Mouse (Mus musculus): ENCODE results near the gene Rab5c. TPM values are rescaled to one million over a fixed set of nuclear protein-coding genes. Genes with fewer than 3 reads are reported as not detected.

The Rab5c gene
- polyA plus RNA-seq, 1 experiment from 2014 or later, result 142 TPM

- DNase-seq (ENCODE audit: low spot score), result no peak
- H3K27ac ChIP-seq (ENCODE audit: low read depth, low read length), result no peak overlapping the region
- no peak overlapping the region for H3K4me2 ChIP-seq (ENCODE audit: low read length)
- H3K4me1 ChIP-seq (ENCODE audit: control insufficient read depth, insufficient read depth, low read length), result no peaks in the 10 kb centered on the region
- 90% methylated on average over 6 of the region's 6 CpGs for WGBS
- peaks cover 18% of the 10 kb centered on the region; the same call in 1 of the 2 replicates for H3K36me3 ChIP-seq (ENCODE audit: control insufficient read depth, insufficient read depth, low read length)
- no peak for ATAC-seq
- no peak overlapping the region for H3K9ac ChIP-seq (ENCODE audit: low read length)
- H3K27me3 ChIP-seq (replicated peaks; ENCODE audit: control insufficient read depth, insufficient read depth, low read length), result no peaks in the 10 kb centered on the region
- H3K4me3 ChIP-seq (ENCODE audit: low read depth, low read length), result no peak overlapping the region
- no peaks in the 10 kb centered on the region for H3K9me3 ChIP-seq (replicated peaks; ENCODE audit: control insufficient read depth, low read length)
Observed at GRCm38 (mm10) chr11:100730477-100731205, 7.4 kb downstream of the Rab5c start.

GRCm38 (mm10) chr11:100729976-100730375, 8.0 kb downstream of the Rab5c start:
- H3K27ac ChIP-seq (ENCODE audit: low read depth, low read length), result no peak overlapping the region
- DNase-seq (ENCODE audit: low spot score), result no peak
- H3K27me3 ChIP-seq (replicated peaks; ENCODE audit: control insufficient read depth, insufficient read depth, low read length), result no peaks in the 10 kb centered on the region
- no peak overlapping the region for H3K9ac ChIP-seq (ENCODE audit: low read length)
- H3K9me3 ChIP-seq (replicated peaks; ENCODE audit: control insufficient read depth, low read length), result no peaks in the 10 kb centered on the region
- no peak overlapping the region for H3K4me3 ChIP-seq (ENCODE audit: low read depth, low read length)
- ATAC-seq, result no peak
- 93% methylated on average over 4 of the region's 4 CpGs for WGBS
- no peak overlapping the region for H3K4me2 ChIP-seq (ENCODE audit: low read length)
- no peaks in the 10 kb centered on the region for H3K4me1 ChIP-seq (ENCODE audit: control insufficient read depth, insufficient read depth, low read length)
- H3K36me3 ChIP-seq (ENCODE audit: control insufficient read depth, insufficient read depth, low read length), result peaks cover 15% of the 10 kb centered on the region; the same call in 1 of the 2 replicates

- 92% methylated on average over 6 of the region's 6 CpGs for WGBS
- peaks cover 15% of the 10 kb centered on the region; the same call in 1 of the 2 replicates for H3K36me3 ChIP-seq (ENCODE audit: control insufficient read depth, insufficient read depth, low read length)
- H3K27me3 ChIP-seq (replicated peaks; ENCODE audit: control insufficient read depth, insufficient read depth, low read length), result no peaks in the 10 kb centered on the region
- no peaks in the 10 kb centered on the region for H3K9me3 ChIP-seq (replicated peaks; ENCODE audit: control insufficient read depth, low read length)
- no peak overlapping the region for H3K4me3 ChIP-seq (ENCODE audit: low read depth, low read length)
- H3K27ac ChIP-seq (ENCODE audit: low read depth, low read length), result no peak overlapping the region
- DNase-seq (ENCODE audit: low spot score), result no peak
- H3K9ac ChIP-seq (ENCODE audit: low read length), result no peak overlapping the region
- no peak overlapping the region for H3K4me2 ChIP-seq (ENCODE audit: low read length)
- no peak for ATAC-seq
- H3K4me1 ChIP-seq (ENCODE audit: control insufficient read depth, insufficient read depth, low read length), result no peaks in the 10 kb centered on the region
Observed at GRCm38 (mm10) chr11:100728601-100729000, 9.4 kb downstream of the Rab5c start.

- Histone ChIP-seq H3K4me2 (ENCODE audit: low read length) (no peak overlapping the region), H3K36me3 (ENCODE audit: control insufficient read depth, insufficient read depth, low read length) (0 out of 2 replicates have a peak, but pooled peaks cover 13% of the 10 kb centered on the region), H3K4me3 (ENCODE audit: low read depth, low read length) (no peak overlapping the region), H3K9ac (ENCODE audit: low read length) (no peak overlapping the region), H3K27me3 (replicated peaks; ENCODE audit: control insufficient read depth, insufficient read depth, low read length) (no peaks in the 10 kb centered on the region), H3K27ac (ENCODE audit: low read depth, low read length) (no peak overlapping the region), H3K9me3 (replicated peaks; ENCODE audit: control insufficient read depth, low read length) (no peaks in the 10 kb centered on the region), H3K4me1 (ENCODE audit: control insufficient read depth, insufficient read depth, low read length) (no peaks in the 10 kb centered on the region)
- DNase-seq (ENCODE audit: low spot score), result no peak
- over 99% methylated on average over 3 of the region's 3 CpGs for WGBS
- ATAC-seq, result no peak
Observed at GRCm38 (mm10) chr11:100727201-100727600, 10.8 kb downstream of the Rab5c start.

GRCm38 (mm10) chr11:100724919-100725512, 13.0 kb downstream of the Rab5c start:
- WGBS, result 66% methylated on average over 5 of the region's 5 CpGs
- no peak for DNase-seq (ENCODE audit: low spot score)

GRCm38 (mm10) chr11:100722493-100723028, 15.5 kb downstream of the Rab5c start:
- Histone ChIP-seq H3K9me3 (replicated peaks; ENCODE audit: control insufficient read depth, low read length) (no peaks in the 10 kb centered on the region), H3K4me1 (ENCODE audit: control insufficient read depth, insufficient read depth, low read length) (no peaks in the 10 kb centered on the region), H3K27ac (ENCODE audit: low read depth, low read length) (no peak overlapping the region), H3K9ac (ENCODE audit: low read length) (no peak overlapping the region), H3K4me2 (ENCODE audit: low read length) (no peak overlapping the region), H3K36me3 (ENCODE audit: control insufficient read depth, insufficient read depth, low read length) (peaks cover 24% of the 10 kb centered on the region), H3K27me3 (replicated peaks; ENCODE audit: control insufficient read depth, insufficient read depth, low read length) (no peaks in the 10 kb centered on the region), H3K4me3 (ENCODE audit: low read depth, low read length) (no peak overlapping the region)
- no peak for DNase-seq (ENCODE audit: low spot score)
- WGBS, result 73% methylated on average over 2 of the region's 2 CpGs
- no peak for ATAC-seq

More at GRCm38 (mm10) chr11:100724919-100725512, 13.0 kb downstream of the Rab5c start:
- Histone ChIP-seq H3K4me1 (ENCODE audit: control insufficient read depth, insufficient read depth, low read length) (no peaks in the 10 kb centered on the region), H3K27ac (ENCODE audit: low read depth, low read length) (no peak overlapping the region), H3K9me3 (replicated peaks; ENCODE audit: control insufficient read depth, low read length) (no peaks in the 10 kb centered on the region), H3K36me3 (ENCODE audit: control insufficient read depth, insufficient read depth, low read length) (0 out of 2 replicates have a peak, but pooled peaks cover 15% of the 10 kb centered on the region), H3K4me2 (ENCODE audit: low read length) (no peak overlapping the region), H3K27me3 (replicated peaks; ENCODE audit: control insufficient read depth, insufficient read depth, low read length) (no peaks in the 10 kb centered on the region), H3K9ac (ENCODE audit: low read length) (no peak overlapping the region), H3K4me3 (ENCODE audit: low read depth, low read length) (no peak overlapping the region)
- no peak for ATAC-seq

GRCm38 (mm10) chr11:100721776-100722492, 16.1 kb downstream of the Rab5c start:
- ATAC-seq (no peak), DNase-seq (ENCODE audit: low spot score) (no peak)
- no peak overlapping the region for H3K27ac ChIP-seq (ENCODE audit: low read depth, low read length)
- 62% methylated on average over 8 of the region's 8 CpGs for WGBS
- no peak overlapping the region for H3K4me2 ChIP-seq (ENCODE audit: low read length)
- H3K4me3 ChIP-seq (ENCODE audit: low read depth, low read length), result no peak overlapping the region
- H3K9me3 ChIP-seq (replicated peaks; ENCODE audit: control insufficient read depth, low read length), result no peaks in the 10 kb centered on the region
- no peaks in the 10 kb centered on the region for H3K4me1 ChIP-seq (ENCODE audit: control insufficient read depth, insufficient read depth, low read length)
- peaks cover 30% of the 10 kb centered on the region for H3K36me3 ChIP-seq (ENCODE audit: control insufficient read depth, insufficient read depth, low read length)
- no peaks in the 10 kb centered on the region for H3K27me3 ChIP-seq (replicated peaks; ENCODE audit: control insufficient read depth, insufficient read depth, low read length)
- no peak overlapping the region; the same call in 1 of the 2 replicates for H3K9ac ChIP-seq (ENCODE audit: low read length)

GRCm38 (mm10) chr11:100721254-100721653, 16.8 kb downstream of the Rab5c start:
- H3K36me3 ChIP-seq (ENCODE audit: control insufficient read depth, insufficient read depth, low read length), result peaks cover 37% of the 10 kb centered on the region
- H3K4me1 ChIP-seq (ENCODE audit: control insufficient read depth, insufficient read depth, low read length), result no peaks in the 10 kb centered on the region
- no peak overlapping the region for H3K4me2 ChIP-seq (ENCODE audit: low read length)
- WGBS, result 53% methylated on average over 4 of the region's 4 CpGs
- no peak overlapping the region for H3K27ac ChIP-seq (ENCODE audit: low read depth, low read length)
- DNase-seq (ENCODE audit: low spot score), result no peak
- H3K27me3 ChIP-seq (replicated peaks; ENCODE audit: control insufficient read depth, insufficient read depth, low read length), result no peaks in the 10 kb centered on the region
- H3K9ac ChIP-seq (ENCODE audit: low read length), result no peak overlapping the region; the same call in 1 of the 2 replicates
- ATAC-seq, result no peak
- H3K4me3 ChIP-seq (ENCODE audit: low read depth, low read length), result no peak overlapping the region
- no peaks in the 10 kb centered on the region for H3K9me3 ChIP-seq (replicated peaks; ENCODE audit: control insufficient read depth, low read length)

Measured in forebrain, embryonic 14.5 days (tissue).